Mouse (Mus musculus) myocyte (in vitro differentiated cells): Measurements from ENCODE around the gene Fgfbp3. TPM values are rescaled to one million over a fixed set of nuclear protein-coding genes. Genes with fewer than 3 reads are reported as not detected.
A peak's percentile ranks its signal among the peaks of the same experiment; 100 is the strongest.

Experiments
- H3K27me3 ChIP-seq: one replicate; pipeline ENCODE4 v1.6.1; 2011; ENCODE audit not compliant: control insufficient read depth, insufficient read depth, insufficient read length
- H3K36me3 ChIP-seq: one replicate; pipeline ENCODE4 v1.6.1; 2011; ENCODE audit not compliant: control insufficient read depth, insufficient read depth
- H3K4me2 ChIP-seq: one replicate; pipeline ENCODE4 v1.6.1; 2011; ENCODE audit warnings: low read depth, control low read depth
- H3K4me3 ChIP-seq: one replicate; pipeline ENCODE4 v1.5.1; 2011; ENCODE audit warnings: mild to moderate bottlenecking, control low read depth, moderate library complexity
- H3K79me2 ChIP-seq: one replicate; pipeline ENCODE4 v1.6.1; 2011; ENCODE audit not compliant: control insufficient read depth, insufficient read depth
- H3ac ChIP-seq: one replicate; pipeline ENCODE4 v1.6.1; 2011; ENCODE audit not compliant: control insufficient read depth, insufficient read length
- CEBPB ChIP-seq: IDR thresholded peaks from 2 replicates; pipeline ENCODE4 v1.6.1; 2011; ENCODE audit warnings: mild to moderate bottlenecking, moderate library complexity; ENCODE audit not compliant: poor library complexity, insufficient read depth, severe bottlenecking
- E2F4 ChIP-seq: IDR thresholded peaks from one replicate; pipeline ENCODE4 v1.6.1; 2011; ENCODE audit warnings: mild to moderate bottlenecking, control low read depth, moderate library complexity; ENCODE audit not compliant: insufficient read depth
- MAX ChIP-seq: IDR thresholded peaks from one replicate; pipeline ENCODE4 v1.6.1; 2011; ENCODE audit warnings: low read depth, mild to moderate bottlenecking, control low read depth
- MYOD1 ChIP-seq, 3 experiments: IDR thresholded peaks; one replicate each; pipeline ENCODE4 v1.6.1; 2011; ENCODE audit warnings: control low read depth in 2 of 3, low read depth in 2 of 3, mild to moderate bottlenecking in 2 of 3, moderate library complexity in 1 of 3; ENCODE audit not compliant: insufficient read length in 2 of 3, control insufficient read depth in 1 of 3
- MYOG ChIP-seq, 3 experiments: IDR thresholded peaks; one replicate each; pipeline ENCODE4 v1.6.1; 2011; ENCODE audit warnings: control low read depth in 2 of 3, low read depth in 2 of 3, mild to moderate bottlenecking in 2 of 3; ENCODE audit not compliant: insufficient read length in 2 of 3, control insufficient read depth in 1 of 3, insufficient read depth in 1 of 3
- POLR2A ChIP-seq: IDR thresholded peaks from one replicate; pipeline ENCODE4 v1.6.1; 2011; ENCODE audit warnings: low read depth, mild to moderate bottlenecking, control low read depth, moderate library complexity; ENCODE audit not compliant: insufficient read length
- POLR2AphosphoS2 ChIP-seq: IDR thresholded peaks from one replicate; pipeline ENCODE4 v1.6.1; 2011; ENCODE audit warnings: low read depth, control low read depth; ENCODE audit not compliant: insufficient read length
- REST ChIP-seq: IDR thresholded peaks from one replicate; pipeline ENCODE4 v1.6.1; 2011; ENCODE audit warnings: mild to moderate bottlenecking, control low read depth, moderate library complexity; ENCODE audit not compliant: insufficient read depth, insufficient read length
- SRF ChIP-seq: IDR thresholded peaks from one replicate; pipeline ENCODE4 v1.6.1; 2011; ENCODE audit warnings: low read depth; ENCODE audit not compliant: control insufficient read depth, insufficient read length
- TCF12 ChIP-seq: IDR thresholded peaks from one replicate; pipeline ENCODE4 v1.6.1; 2011; ENCODE audit warnings: mild to moderate bottlenecking, control low read depth; ENCODE audit not compliant: poor library complexity, insufficient read depth, severe bottlenecking
- TCF3 ChIP-seq: IDR thresholded peaks from one replicate; pipeline ENCODE4 v1.6.1; 2011; ENCODE audit warnings: low read depth, control low read depth; ENCODE audit not compliant: insufficient read length
- USF1 ChIP-seq: IDR thresholded peaks from one replicate; pipeline ENCODE4 v1.6.1; 2011; ENCODE audit warnings: low read depth, mild to moderate bottlenecking, control low read depth, moderate library complexity
- polyA plus RNA-seq: library from polyadenylated mRNA; unstranded; fragments of >200 nt; fragmentation: generic; extraction: Trizol; gene quantifications from one replicate; pipeline ENCODE4 v1.2.1, GENCODE M21; 2012; ENCODE audit warnings: missing spikeins

Fgfbp3 gene
- polyA plus RNA-seq, 1 experiment = 1.1 TPM

DNA sequence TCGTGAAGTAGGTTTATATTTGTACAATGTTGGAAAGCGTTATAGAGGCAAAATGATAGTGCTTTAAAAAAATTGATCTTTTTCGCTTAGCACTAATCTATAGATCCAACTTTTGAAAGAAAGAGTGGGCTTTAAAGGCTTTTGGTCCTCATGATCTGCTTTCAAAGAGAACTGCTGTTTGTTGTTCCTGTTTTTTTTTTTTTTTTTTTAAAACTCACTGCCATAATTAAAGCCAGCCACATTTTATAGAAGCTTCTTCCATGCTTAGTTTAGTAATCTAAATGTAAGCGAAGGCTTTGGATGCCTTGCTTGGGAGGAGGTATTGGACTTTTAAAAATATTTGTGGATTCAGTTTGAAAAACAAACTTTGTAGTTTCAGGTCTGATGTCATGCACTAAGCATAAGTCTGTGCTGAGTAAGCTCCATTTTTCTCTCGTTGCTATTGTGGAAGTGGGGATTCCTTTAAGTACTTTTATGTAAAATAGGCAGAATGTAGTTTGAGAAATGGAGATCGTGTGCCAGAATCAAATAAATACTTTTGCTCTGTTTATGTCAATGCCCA lies 8.5 kb upstream of the Fgfbp3 start:
- H3K79me2 ChIP-seq = peaks cover 67% of the 10 kb centered on the region
- H3K4me2 ChIP-seq = peak overlapping the region; percentile 75
- peak overlapping the region; percentile 50 for H3K4me3 ChIP-seq
- TF ChIP-seq MYOG (IDR thresholded peaks at IDR 0.05; ENCODE audit: control insufficient read depth in 1 of 3, insufficient read depth in 1 of 3, insufficient read length in 2 of 3, low read depth in 2 of 3) = no peak
- no peak for TF ChIP-seq SRF
- TF ChIP-seq TCF3 = no peak
- TF ChIP-seq MYOD1 (IDR thresholded peaks at IDR 0.05; ENCODE audit: control insufficient read depth in 1 of 3, insufficient read length in 2 of 3, low read depth in 2 of 3) = no peak
- no peak for TF ChIP-seq MAX
- no peak for TF ChIP-seq E2F4
- TF ChIP-seq CEBPB = no peak
- TF ChIP-seq TCF12 = no peak
- no peak for TF ChIP-seq POLR2A
- no peak overlapping the region for H3ac ChIP-seq
- no peaks in the 10 kb centered on the region for H3K36me3 ChIP-seq
- H3K27me3 ChIP-seq = no peaks in the 10 kb centered on the region

DNA sequence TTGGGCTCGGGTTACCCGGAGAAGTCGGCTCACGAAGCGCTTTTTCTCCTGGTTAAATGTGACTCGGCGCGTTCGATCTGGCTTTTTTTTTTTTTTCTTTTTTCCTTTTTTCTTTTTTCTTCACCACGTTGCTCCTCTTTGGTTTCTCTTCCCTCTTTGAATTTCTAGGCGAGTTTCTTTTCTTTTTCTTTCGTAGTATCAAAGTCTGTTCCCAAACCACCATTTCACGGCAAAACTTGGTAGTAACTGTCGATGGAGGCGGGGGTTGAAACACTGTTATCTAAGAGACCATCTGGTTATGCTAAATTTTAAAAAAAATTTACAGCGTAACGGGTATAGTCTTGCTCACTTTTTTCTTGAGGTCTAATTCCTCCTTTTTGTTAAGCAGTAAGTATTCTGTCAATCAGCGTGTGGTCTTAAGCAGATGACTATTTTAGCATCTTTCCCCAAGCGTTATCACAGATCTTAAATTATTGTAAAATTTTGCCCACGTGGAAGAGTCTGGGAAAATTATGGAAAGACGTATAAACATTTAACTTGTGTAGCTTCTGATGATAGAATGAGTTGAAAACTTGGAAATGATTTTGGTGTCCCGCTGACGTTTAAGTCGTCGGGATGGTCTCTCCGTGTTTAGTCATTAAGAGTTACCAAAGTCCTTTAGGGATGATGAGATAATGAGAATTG lies 7.3 kb upstream of the Fgfbp3 start:
- Histone ChIP-seq H3K4me3 (peak overlapping the region; percentile 50), H3K79me2 (peaks cover 55% of the 10 kb centered on the region), H3ac (peak overlapping the region; percentile 88), H3K27me3 (no peaks in the 10 kb centered on the region), H3K36me3 (no peaks in the 10 kb centered on the region), H3K4me2 (peak overlapping the region; percentile 75)
- TF ChIP-seq MYOG (IDR thresholded peaks at IDR 0.05; ENCODE audit: control insufficient read depth in 1 of 3, insufficient read depth in 1 of 3, insufficient read length in 2 of 3, low read depth in 2 of 3) = no peak
- no peak for TF ChIP-seq POLR2AphosphoS2
- no peak for TF ChIP-seq REST
- no peak for TF ChIP-seq SRF
- no peak for TF ChIP-seq USF1
- TF ChIP-seq POLR2A = no peak
- TF ChIP-seq CEBPB = no peak
- TF ChIP-seq MYOD1 (IDR thresholded peaks at IDR 0.05; ENCODE audit: control insufficient read depth in 1 of 3, insufficient read length in 2 of 3, low read depth in 2 of 3) = no peak

DNA sequence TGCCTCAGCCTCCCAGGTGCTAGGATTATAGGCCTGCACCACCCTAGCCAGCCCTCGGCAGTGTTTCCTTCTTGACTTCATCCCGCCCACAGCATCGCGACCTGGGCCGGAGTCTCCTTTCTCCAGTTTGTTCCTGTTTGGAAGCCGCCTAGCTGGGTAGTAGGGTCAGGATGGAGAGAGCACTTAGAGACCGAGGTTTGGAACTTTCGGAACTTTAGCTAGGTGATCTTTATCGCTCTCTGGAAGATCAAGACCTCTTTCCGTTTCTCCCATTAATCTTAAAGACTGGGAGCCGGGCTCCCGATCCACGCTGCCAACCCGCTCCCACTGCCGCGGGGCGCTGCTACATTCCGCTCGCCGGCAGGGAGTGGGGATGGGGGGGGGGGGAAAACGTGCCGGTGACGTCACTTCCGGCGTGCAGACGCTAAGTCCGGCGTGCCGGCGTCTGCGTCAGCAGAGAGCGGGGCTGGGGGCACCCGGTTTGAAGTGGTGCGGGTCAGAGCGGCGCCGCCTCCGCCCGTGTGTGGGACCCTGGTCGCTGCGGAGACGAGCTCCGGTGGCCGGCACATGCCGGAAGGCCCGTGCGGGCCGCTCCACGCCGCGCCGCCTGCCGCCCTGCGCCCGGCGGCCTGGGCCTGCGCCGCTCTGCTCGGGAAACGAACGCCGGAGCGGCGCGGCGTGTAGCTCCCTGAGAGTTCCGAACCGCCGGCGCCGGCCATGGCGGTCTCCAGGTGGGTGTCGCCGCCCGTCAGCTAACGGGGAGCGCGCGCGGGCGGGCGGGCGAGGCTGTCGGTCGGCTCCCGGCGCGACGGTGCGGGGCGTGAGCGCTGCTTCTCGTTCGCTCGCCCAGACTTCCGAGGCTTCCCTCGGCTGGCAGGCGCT lies 6.5 kb upstream of the Fgfbp3 start, which contains the start of gene Btaf1:
TSS of gene Btaf1 (plus strand) at position 409 of the 882 bp plus-strand sequence.
- Histone ChIP-seq H3ac (peak within 1 kb of the TSS; percentile 88), H3K27me3 (no peaks in the 10 kb centered on the region), H3K36me3 (no peaks in the 10 kb centered on the region), H3K4me2 (peak within 1 kb of the TSS; percentile 87), H3K79me2 (peaks cover 47% of the 10 kb centered on the region), H3K4me3 (peak within 1 kb of the TSS; percentile 50)
- TF ChIP-seq TCF3 (no peak), USF1 (no peak), MAX (no peak), MYOG (IDR thresholded peaks at IDR 0.05; ENCODE audit: control insufficient read depth in 1 of 3, insufficient read depth in 1 of 3, insufficient read length in 2 of 3, low read depth in 2 of 3) (no peak), POLR2A (peak; percentile 85), POLR2AphosphoS2 (peak; percentile 86)

- H3K79me2 ChIP-seq = peaks cover 17% of the 10 kb centered on the region
- H3K4me3 ChIP-seq = no peak overlapping the region
- no peaks in the 10 kb centered on the region for H3K36me3 ChIP-seq
- no peak overlapping the region for H3ac ChIP-seq
- no peak overlapping the region for H3K4me2 ChIP-seq
- H3K27me3 ChIP-seq = no peaks in the 10 kb centered on the region
- TF ChIP-seq MYOD1 (IDR thresholded peaks at IDR 0.05; ENCODE audit: control insufficient read depth in 1 of 3, insufficient read length in 2 of 3, low read depth in 2 of 3) (no peak), REST (no peak), POLR2AphosphoS2 (no peak), POLR2A (no peak), CEBPB (no peak), E2F4 (no peak), MYOG (IDR thresholded peaks at IDR 0.05; ENCODE audit: control insufficient read depth in 1 of 3, insufficient read depth in 1 of 3, insufficient read length in 2 of 3, low read depth in 2 of 3) (no peak), TCF3 (no peak), USF1 (no peak), TCF12 (no peak), MAX (no peak)
Observed at GRCm38 (mm10) chr19:36922936-36923335, 3.5 kb upstream of the Fgfbp3 start.
